Mouse (Mus musculus): ENCODE results near the gene Gpr31b. TPM values are rescaled to one million over a fixed set of nuclear protein-coding genes. Genes with fewer than 3 reads are reported as not detected.
A peak's percentile ranks its signal among the peaks of the same experiment; 100 is the strongest.
"Not testable (repeated sequence)": the region's sequence is repeated elsewhere in the genome, so short reads cannot be mapped to it uniquely, and the experiment has no call there.

The Gpr31b gene
- total RNA-seq (2021): not detected
- long read RNA-seq, experiment 1: 0 reads
- long read RNA-seq, experiment 2: 0 reads

GRCm38 (mm10) chr17:13052124-13052813 is at the start of gene Gpr31b:
TSS of gene Gpr31b (minus strand) at chr17:13052296.
- intact Hi-C loops (cut with DNase I); H3K4me3 ChIP-seq; H3K27ac ChIP-seq; DNase-seq: not testable (repeated sequence)

- H3K27ac ChIP-seq; H3K4me3 ChIP-seq; intact Hi-C loops (cut with DNase I); DNase-seq: not testable (repeated sequence)
Measured at GRCm38 (mm10) chr17:13092960-13093359, 40.9 kb upstream of the Gpr31b start.

GRCm38 (mm10) chr17:13092100-13092764 is 40.1 kb upstream of the Gpr31b start:
- DNase-seq; H3K4me3 ChIP-seq; H3K27ac ChIP-seq; intact Hi-C loops (cut with DNase I): not testable (repeated sequence)

GRCm38 (mm10) chr17:13091510-13091909 is 39.4 kb upstream of the Gpr31b start:
- DNase-seq; H3K4me3 ChIP-seq; intact Hi-C loops (cut with DNase I); H3K27ac ChIP-seq: not testable (repeated sequence)

- DNase-seq; H3K4me3 ChIP-seq; H3K27ac ChIP-seq; intact Hi-C loops (cut with DNase I): not testable (repeated sequence)
Measured at GRCm38 (mm10) chr17:13069227-13069626, 17.1 kb upstream of the Gpr31b start.

GRCm38 (mm10) chr17:13067864-13068385 is 15.8 kb upstream of the Gpr31b start:
- H3K27ac ChIP-seq; intact Hi-C loops (cut with DNase I); DNase-seq; H3K4me3 ChIP-seq: not testable (repeated sequence)

GRCm38 (mm10) chr17:13062882-13063281 is 10.8 kb upstream of the Gpr31b start:
- DNase-seq; intact Hi-C loops (cut with DNase I): not testable (repeated sequence)

GRCm38 (mm10) chr17:13060804-13061203 is 8.7 kb upstream of the Gpr31b start, which contains the start of gene Tcp10b:
TSS of gene Tcp10b (plus strand) at chr17:13061104.
- intact Hi-C loops (cut with DNase I); H3K27ac ChIP-seq; DNase-seq; H3K4me3 ChIP-seq: not testable (repeated sequence)

More at GRCm38 (mm10) chr17:13062882-13063281, 10.8 kb upstream of the Gpr31b start:
- H3K27ac ChIP-seq, H3K4me3 ChIP-seq: not testable (repeated sequence)

GRCm38 (mm10) chr17:13043846-13044673 is 8.0 kb downstream of the Gpr31b start:
- DNase-seq: peak; percentile 36
- H3K4me3 ChIP-seq; intact Hi-C loops (cut with DNase I); H3K27ac ChIP-seq: not testable (repeated sequence)
- TF ChIP-seq CTCF (IDR thresholded peaks at IDR 0.05): peak; percentile 67

- H3K4me3 ChIP-seq; H3K27ac ChIP-seq; DNase-seq; intact Hi-C loops (cut with DNase I): not testable (repeated sequence)
Measured at GRCm38 (mm10) chr17:13036627-13037192, 15.4 kb downstream of the Gpr31b start.

- TF ChIP-seq CTCF (IDR thresholded peaks at IDR 0.05): no peak
- DNase-seq: no peak
- intact Hi-C loops (cut with DNase I): no loop called here
- Histone ChIP-seq H3K27ac (no peak overlapping the region), H3K4me3 (no peak overlapping the region)
Measured at GRCm38 (mm10) chr17:13013316-13013715, 38.8 kb downstream of the Gpr31b start.

GRCm38 (mm10) chr17:13009887-13010286 is 42.2 kb downstream of the Gpr31b start:
- Histone ChIP-seq H3K4me3 (peak overlapping the region; percentile 95), H3K27ac (peak overlapping the region; percentile 96)
- peak; percentile 64 for TF ChIP-seq CTCF (IDR thresholded peaks at IDR 0.05)
- no peak for DNase-seq
- intact Hi-C loops (cut with DNase I): no loop called here

Measured in gastrocnemius, adult 2 months (tissue).